Mouse (Mus musculus) lung, adult 2 months (tissue): ENCODE results near the gene Anks1b.

ENCODE experiments used
- CTCF ChIP-seq: fragments of 200-500 bp; IDR thresholded peaks from 2 replicates; pipeline ENCODE4 v1.5.1; 2011; ENCODE audit warnings: mild to moderate bottlenecking, low read length, control low read depth; ENCODE audit not compliant: insufficient read depth
- POLR2A ChIP-seq: fragments of 200-500 bp; IDR thresholded peaks from 2 replicates; pipeline ENCODE4 v1.6.1; 2011; ENCODE audit warnings: low read depth, mild to moderate bottlenecking, control low read depth, low read length, borderline replicate concordance; ENCODE audit errors: extremely low read depth

DNA sequence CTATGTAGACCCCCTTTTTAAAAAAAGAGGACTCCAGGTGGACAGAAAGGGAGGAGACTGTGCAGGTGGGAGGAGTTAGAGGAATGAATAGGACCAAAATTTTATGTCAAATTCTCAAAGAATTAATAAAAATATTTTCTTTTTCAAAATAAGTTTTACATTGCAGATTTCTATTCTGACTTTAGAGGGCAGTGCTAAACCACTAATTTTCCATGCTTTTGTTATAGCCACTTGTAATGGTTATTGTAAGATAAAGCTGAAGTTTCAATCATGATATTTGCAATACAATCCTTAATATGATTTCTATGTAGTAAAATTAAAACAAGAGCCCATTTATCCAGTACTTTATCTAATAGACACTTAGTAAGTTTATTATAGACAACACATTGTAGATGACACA, 278.2 kb downstream of the Anks1b start:
- TF ChIP-seq POLR2A (no peak), CTCF (no peak)
